Mouse (Mus musculus) right cerebral cortex, postnatal 36 days (tissue): Measurements from ENCODE around the gene Rela.
"Not testable (repeated sequence)": the region's sequence is repeated elsewhere in the genome, so short reads cannot be mapped to it uniquely, and the experiment has no call there.

ENCODE experiments used
- DNase-seq, 2 experiments: peaks; one replicate each; pipeline ENCODE4 v3.0.0; 2022; ENCODE audit warnings: low spot score in 2 of 2, mixed read lengths in 1 of 2

The Rela gene

GRCm38 (mm10) chr19:5664669-5665257 is 27.5 kb downstream of the Rela start:
- no peak for DNase-seq

GRCm38 (mm10) chr19:5665465-5665864 is 28.2 kb downstream of the Rela start:
- no peak for DNase-seq

GRCm38 (mm10) chr19:5666386-5666785 is 29.1 kb downstream of the Rela start:
- no peak for DNase-seq

GRCm38 (mm10) chr19:5668372-5668771 is 31.1 kb downstream of the Rela start:
- no peak for DNase-seq

GRCm38 (mm10) chr19:5680432-5680831 is 43.1 kb downstream of the Rela start:
- no peak for DNase-seq

- no peak for DNase-seq
These were observed 47.0 kb downstream of the Rela start for GRCm38 (mm10) chr19:5684236-5684635.

GRCm38 (mm10) chr19:5684985-5685384 is 47.7 kb downstream of the Rela start:
- DNase-seq: no peak

GRCm38 (mm10) chr19:5685431-5685830 is 48.1 kb downstream of the Rela start:
- no peak for DNase-seq

- no peak for DNase-seq
These were observed 48.6 kb downstream of the Rela start for GRCm38 (mm10) chr19:5685861-5686260.

- DNase-seq: no peak
These were observed 49.2 kb downstream of the Rela start for GRCm38 (mm10) chr19:5686437-5686836.

- DNase-seq: not testable (repeated sequence)
These were observed 49.7 kb downstream of the Rela start for GRCm38 (mm10) chr19:5686954-5687353.

- no peak for DNase-seq
These were observed 50.5 kb downstream of the Rela start for GRCm38 (mm10) chr19:5687738-5688137.

- DNase-seq: peak; percentile 96 to 98
These were observed 51.2 kb downstream of the Rela start, which contains the start of the genes Map3k11 and Pcnx3 for GRCm38 (mm10) chr19:5688200-5689087. Map3k11 (plus strand) TSS chr19:5688742. Pcnx3 (minus strand) TSS chr19:5688908.

- no peak for DNase-seq
These were observed 51.8 kb downstream of the Rela start for GRCm38 (mm10) chr19:5689088-5689428.

- peak; percentile 70 to 78 for DNase-seq
These were observed 52.5 kb downstream of the Rela start for GRCm38 (mm10) chr19:5689565-5690342.

GRCm38 (mm10) chr19:5690343-5690735 is 53.1 kb downstream of the Rela start:
- no peak for DNase-seq

- no peak for DNase-seq
These were observed 54.3 kb downstream of the Rela start for GRCm38 (mm10) chr19:5691601-5692000.

- DNase-seq: no peak
These were observed 55.0 kb downstream of the Rela start for GRCm38 (mm10) chr19:5692086-5692912.

GRCm38 (mm10) chr19:5692913-5693396 is 55.7 kb downstream of the Rela start:
- no peak for DNase-seq

GRCm38 (mm10) chr19:5693801-5694200 is 56.5 kb downstream of the Rela start:
- DNase-seq: no peak

- no peak for DNase-seq
These were observed 58.7 kb downstream of the Rela start for GRCm38 (mm10) chr19:5695849-5696462.
